Mouse (Mus musculus) liver, postnatal 0 days (tissue): ENCODE data around the gene Grifin. TPM values are rescaled to one million over a fixed set of nuclear protein-coding genes. Genes with fewer than 3 reads are reported as not detected.
A peak's percentile ranks its signal among the peaks of the same experiment; 100 is the strongest.

Experiments
- ATAC-seq: fragments of 200-750 bp; cut with Nextera tagmentation; 2 replicates; pipeline ENCODE4 v1.8.0; 2017; ENCODE audit warnings: mild to moderate bottlenecking, moderate library complexity
- DNase-seq: peaks from one replicate; pipeline ENCODE4 v3.0.0-alpha.2; 2016
- H3K27ac ChIP-seq: fragments of 300-500 bp; sonication (generic); 2 replicates; pipeline ENCODE4 v1.5.1; 2014; ENCODE audit warnings: antibody characterized with exemption, moderate library complexity, mild to moderate bottlenecking, low read depth
- H3K27me3 ChIP-seq: fragments of 300-500 bp; sonication (generic); 2 replicates; pipeline ENCODE4 v1.6.1; 2014; ENCODE audit warnings: low read length, control low read depth, mixed read lengths; ENCODE audit not compliant: insufficient read depth
- H3K36me3 ChIP-seq: fragments of 300-500 bp; sonication (generic); replicated peaks from 2 replicates; pipeline ENCODE4 v1.6.1; 2014; ENCODE audit warnings: mild to moderate bottlenecking, control low read depth, low read length, moderate library complexity, mixed read lengths; ENCODE audit not compliant: insufficient read depth
- H3K4me1 ChIP-seq: fragments of 300-500 bp; sonication (generic); 2 replicates; pipeline ENCODE4 v1.6.1; 2014; ENCODE audit warnings: antibody characterized with exemption, mild to moderate bottlenecking, control low read depth; ENCODE audit not compliant: insufficient read depth
- H3K4me2 ChIP-seq: fragments of 300-500 bp; sonication (generic); 2 replicates; pipeline ENCODE4 v1.6.1; 2014; ENCODE audit warnings: low read depth, mild to moderate bottlenecking, low read length, moderate library complexity, mixed read lengths
- H3K4me3 ChIP-seq: fragments of 300-500 bp; sonication (generic); 2 replicates; pipeline ENCODE4 v1.5.1; 2014; ENCODE audit warnings: low read depth, low read length
- H3K9ac ChIP-seq: fragments of 300-500 bp; sonication (generic); replicated peaks from 2 replicates; pipeline ENCODE4 v1.6.1; 2014; ENCODE audit warnings: mild to moderate bottlenecking, moderate library complexity
- H3K9me3 ChIP-seq: fragments of 300-500 bp; sonication (generic); 2 replicates; pipeline ENCODE4 v1.6.1; 2016; ENCODE audit warnings: mild to moderate bottlenecking, control low read depth, low read length, mixed read lengths
- CTCF ChIP-seq: sonication (generic); IDR thresholded peaks from 2 replicates; pipeline ENCODE4 v1.5.1; 2016; ENCODE audit warnings: antibody characterized with exemption, low read depth
- EP300 ChIP-seq: IDR thresholded peaks from 2 replicates; pipeline ENCODE4 v1.6.1; 2016; ENCODE audit warnings: antibody characterized with exemption, low read depth, mild to moderate bottlenecking
- WGBS: fragments of 180-500 bp; shearing (Covaris S2); extraction: QIAGEN DNeasy Blood & Tissue Kit; methylation state at CpG from one replicate; pipeline ENCODE4 v1.1.7; 2014; ENCODE audit not compliant: insufficient replicate concordance; 5-methylcytosine and 5-hydroxymethylcytosine counted together
- polyA plus RNA-seq: library from polyadenylated mRNA; unstranded; fragments of >200 nt; fragmentation: Nextera tagmentation; extraction: Ambion mirVana; gene quantifications from 2 replicates; pipeline ENCODE4 v1.2.1, GENCODE M21; 2015

Gene Grifin
- polyA plus RNA-seq, 1 experiment from 2014 or later = not detected

- H3K36me3 ChIP-seq = no peaks in the 10 kb centered on the region
- no peaks in the 10 kb centered on the region for H3K9me3 ChIP-seq
- peaks cover 26% of the 10 kb centered on the region for H3K4me1 ChIP-seq
- ATAC-seq (no peak), DNase-seq (no peak)
- no peak overlapping the region for H3K4me3 ChIP-seq
- no peak overlapping the region for H3K9ac ChIP-seq
- no peak for TF ChIP-seq EP300
- TF ChIP-seq CTCF = no peak
- H3K27ac ChIP-seq = no peak overlapping the region
- 19% methylated on average over 3 of the region's 3 CpGs for WGBS
- H3K27me3 ChIP-seq = peaks cover 36% of the 10 kb centered on the region
- no peak overlapping the region for H3K4me2 ChIP-seq
Observed at GRCm38 (mm10) chr5:140605228-140605627, 40.4 kb upstream of the Grifin start.

GRCm38 (mm10) chr5:140604386-140604785 is 39.5 kb upstream of the Grifin start:
- Histone ChIP-seq H3K27ac (no peak overlapping the region), H3K9ac (no peak overlapping the region), H3K9me3 (no peaks in the 10 kb centered on the region), H3K36me3 (no peaks in the 10 kb centered on the region), H3K4me2 (no peak overlapping the region), H3K4me1 (peaks cover 21% of the 10 kb centered on the region), H3K4me3 (no peak overlapping the region), H3K27me3 (peaks cover 36% of the 10 kb centered on the region)
- TF ChIP-seq EP300 (no peak), CTCF (no peak)
- ATAC-seq = no peak
- 50% methylated on average over 8 of the region's 8 CpGs for WGBS
- DNase-seq = no peak

GRCm38 (mm10) chr5:140602540-140602939 is 37.7 kb upstream of the Grifin start:
- Histone ChIP-seq H3K27ac (no peak overlapping the region), H3K9ac (no peak overlapping the region), H3K4me2 (no peak overlapping the region), H3K27me3 (peaks cover 33% of the 10 kb centered on the region), H3K36me3 (no peaks in the 10 kb centered on the region), H3K9me3 (no peaks in the 10 kb centered on the region), H3K4me3 (no peak overlapping the region), H3K4me1 (peaks cover 20% of the 10 kb centered on the region)
- TF ChIP-seq EP300 (no peak), CTCF (no peak)
- DNase-seq = no peak
- WGBS = 56% methylated on average over 2 of the region's 2 CpGs
- no peak for ATAC-seq

GRCm38 (mm10) chr5:140601712-140602111 is 36.8 kb upstream of the Grifin start:
- ATAC-seq (no peak), DNase-seq (no peak)
- Histone ChIP-seq H3K4me2 (no peak overlapping the region), H3K4me1 (peaks cover 21% of the 10 kb centered on the region), H3K9me3 (no peaks in the 10 kb centered on the region), H3K27me3 (peaks cover 24% of the 10 kb centered on the region), H3K27ac (no peak overlapping the region), H3K4me3 (no peak overlapping the region), H3K9ac (no peak overlapping the region), H3K36me3 (no peaks in the 10 kb centered on the region)
- TF ChIP-seq CTCF (no peak), EP300 (no peak)
- 77% methylated on average over 12 of the region's 12 CpGs for WGBS

GRCm38 (mm10) chr5:140599939-140600338 is 35.1 kb upstream of the Grifin start:
- no peak for DNase-seq
- ATAC-seq = no peak
- H3K4me3 ChIP-seq = no peak overlapping the region
- TF ChIP-seq EP300 (no peak), CTCF (no peak)
- H3K4me2 ChIP-seq = no peak overlapping the region
- H3K27me3 ChIP-seq = peaks cover 8% of the 10 kb centered on the region
- H3K36me3 ChIP-seq = no peaks in the 10 kb centered on the region
- no peaks in the 10 kb centered on the region for H3K9me3 ChIP-seq
- no peak overlapping the region for H3K9ac ChIP-seq
- peaks cover 30% of the 10 kb centered on the region for H3K4me1 ChIP-seq
- WGBS = 66% methylated on average over 5 of the region's 5 CpGs
- no peak overlapping the region for H3K27ac ChIP-seq

GRCm38 (mm10) chr5:140597787-140598186 is 32.9 kb upstream of the Grifin start:
- Histone ChIP-seq H3K27ac (peak overlapping the region; percentile 93), H3K4me1 (peaks cover 36% of the 10 kb centered on the region), H3K36me3 (no peaks in the 10 kb centered on the region), H3K9me3 (no peaks in the 10 kb centered on the region), H3K4me3 (no peak overlapping the region), H3K4me2 (peak overlapping the region; percentile 60; the same call in 1 of the 2 replicates), H3K27me3 (no peaks in the 10 kb centered on the region), H3K9ac (0 out of 2 replicates have a peak overlapping the region, but pooled peaks have one; percentile 54)
- WGBS = 48% methylated on average over 4 of the region's 4 CpGs
- ATAC-seq (no peak), DNase-seq (no peak)
- no peak for TF ChIP-seq CTCF
- no peak for TF ChIP-seq EP300
